22 mouse cellular contexts compared by ENCODE assay signal in genomic region chr7:54828751-54829150, GRCm38 (mm10). TPM values are rescaled to one million over a fixed set of nuclear protein-coding genes. Genes with fewer than 3 reads are reported as not detected.
DNase-seq lines count a peak whose midpoint lies in the region; ATAC-seq and TF ChIP-seq lines count a peak whose summit lies in the region.
"Had no signal": no experiment of that assay in that cellular context is flagged by ENCODE, and none has a peak within 500 bp of the region (broad histone marks: within the 10 kb centered on the region; RNA-seq: fewer than 3 reads in every experiment).

No protein-coding gene starts in this region.

- WGBS in hindbrain, postnatal 0 days, result 70% methylated on average over 3 of the region's 3 CpGs
- WGBS in hindbrain, embryonic 10.5 days, result 87% methylated on average over 3 of the region's 3 CpGs
- 85% methylated on average over 3 of the region's 3 CpGs for WGBS in midbrain, postnatal 0 days
- 91% methylated on average over 3 of the region's 3 CpGs for WGBS in midbrain, embryonic 11.5 days

- TF ChIP-seq CTCF in hindbrain, postnatal 0 days (IDR thresholded peaks at IDR 0.05; ENCODE audit: low read depth), result no peak
- no peak for TF ChIP-seq CTCF in midbrain, postnatal 0 days (IDR thresholded peaks at IDR 0.05)

- no peaks in the 10 kb centered on the region for H3K27me3 ChIP-seq in hindbrain, postnatal 0 days (ENCODE audit: insufficient read depth, low read length)
- no peaks in the 10 kb centered on the region for H3K27me3 ChIP-seq in hindbrain, embryonic 10.5 days (ENCODE audit: insufficient read depth, poor library complexity, severe bottlenecking)
- H3K27me3 ChIP-seq in midbrain, postnatal 0 days (ENCODE audit: insufficient read depth, low read length), result no peaks in the 10 kb centered on the region
- H3K27me3 ChIP-seq in midbrain, embryonic 11.5 days (ENCODE audit: control insufficient read depth, insufficient read depth, low read length), result no peaks in the 10 kb centered on the region
- H3K27me3 ChIP-seq: CH12.LX; embryonic facial prominence, embryonic 12.5 days; forebrain, embryonic 13.5 days; forebrain, embryonic 15.5 days; Patski had no signal

- H3K9ac ChIP-seq in hindbrain, postnatal 0 days (replicated peaks; ENCODE audit: low read length), result no peak overlapping the region
- no peak overlapping the region for H3K9ac ChIP-seq in midbrain, postnatal 0 days (replicated peaks; ENCODE audit: low read length, poor library complexity, severe bottlenecking)
- no peak overlapping the region for H3K9ac ChIP-seq in midbrain, embryonic 11.5 days (ENCODE audit: low read length)
- H3K9ac ChIP-seq: embryonic facial prominence, embryonic 12.5 days; forebrain, embryonic 13.5 days; forebrain, embryonic 15.5 days; forebrain, postnatal 0 days had no signal

- no peaks in the 10 kb centered on the region for H3K4me1 ChIP-seq in hindbrain, postnatal 0 days (ENCODE audit: insufficient read depth, low read length)
- no peaks in the 10 kb centered on the region for H3K4me1 ChIP-seq in hindbrain, embryonic 10.5 days (replicated peaks)
- H3K4me1 ChIP-seq in midbrain, postnatal 0 days (ENCODE audit: insufficient read depth, low read length), result no peaks in the 10 kb centered on the region
- H3K4me1 ChIP-seq in midbrain, embryonic 11.5 days (ENCODE audit: control insufficient read depth, insufficient read depth, low read length), result no peaks in the 10 kb centered on the region
- H3K4me1 ChIP-seq: embryonic facial prominence, embryonic 10.5 days; embryonic facial prominence, embryonic 12.5 days; forebrain, embryonic 13.5 days; forebrain, embryonic 15.5 days had no signal

- H3K4me3 ChIP-seq in hindbrain, postnatal 0 days (ENCODE audit: low read length), result no peak overlapping the region
- H3K4me3 ChIP-seq in hindbrain, embryonic 10.5 days, result no peak overlapping the region
- no peak overlapping the region for H3K4me3 ChIP-seq in midbrain, postnatal 0 days (ENCODE audit: low read depth, low read length)
- H3K4me3 ChIP-seq in midbrain, embryonic 11.5 days (ENCODE audit: low read depth, low read length), result no peak overlapping the region
- H3K4me3 ChIP-seq: embryonic facial prominence, embryonic 10.5 days; embryonic facial prominence, embryonic 12.5 days; forebrain, embryonic 13.5 days; forebrain, embryonic 15.5 days had no signal

- H3K27ac ChIP-seq in hindbrain, postnatal 0 days, result no peak overlapping the region
- no peak overlapping the region for H3K27ac ChIP-seq in hindbrain, embryonic 10.5 days
- no peak overlapping the region for H3K27ac ChIP-seq in midbrain, postnatal 0 days (ENCODE audit: low read depth, low read length)
- no peak overlapping the region for H3K27ac ChIP-seq in midbrain, embryonic 11.5 days (ENCODE audit: low read depth, low read length)
- H3K27ac ChIP-seq: embryonic facial prominence, embryonic 10.5 days; embryonic facial prominence, embryonic 12.5 days; forebrain, embryonic 13.5 days; forebrain, embryonic 15.5 days had no signal

- no peaks in the 10 kb centered on the region for H3K36me3 ChIP-seq in hindbrain, postnatal 0 days (ENCODE audit: insufficient read depth, low read length)
- H3K36me3 ChIP-seq in hindbrain, embryonic 10.5 days, result no peaks in the 10 kb centered on the region
- no peaks in the 10 kb centered on the region for H3K36me3 ChIP-seq in midbrain, postnatal 0 days (ENCODE audit: insufficient read depth, low read length)
- H3K36me3 ChIP-seq in midbrain, embryonic 11.5 days (ENCODE audit: control insufficient read depth, insufficient read depth, low read length), result no peaks in the 10 kb centered on the region
- H3K36me3 ChIP-seq: embryonic facial prominence, embryonic 10.5 days; embryonic facial prominence, embryonic 12.5 days; forebrain, embryonic 15.5 days; G1E had no signal

- DNase-seq in cerebellum, postnatal 10 days, result peak; percentile 51 to 68
- no peak for DNase-seq in cerebellum, adult 11-12 months
- DNase-seq in hindbrain, postnatal 0 days (ENCODE audit: low spot score), result peak; percentile 27
- DNase-seq in hindbrain, embryonic 10.5 days (ENCODE audit: low spot score), result no peak
- DNase-seq in midbrain, postnatal 0 days (ENCODE audit: low spot score), result peak; percentile 22
- no peak for DNase-seq in midbrain, embryonic 11.5 days (ENCODE audit: low spot score, missing footprints)
- DNase-seq: adrenal gland, adult 8-10 months; adrenal gland, postnatal 14 days; adrenal gland, postnatal 36 days; B cell, adult 2 months; cerebellum, adult 18-20 months; cerebellum, adult 9-10 months; forebrain, postnatal 0 days had no signal

- ATAC-seq in hindbrain, postnatal 0 days, result no peak
- ATAC-seq in midbrain, postnatal 0 days (ENCODE audit: low FRiP score), result no peak
- ATAC-seq in midbrain, embryonic 11.5 days (ENCODE audit: low FRiP score), result no peak
- ATAC-seq: activated CD4-positive, CD25-positive, alpha-beta regulatory T cell, adult 4 months; CD4-positive, CD25-positive, alpha-beta regulatory T cell, adult 4 months; forebrain, embryonic 13.5 days; forebrain, embryonic 15.5 days; forebrain, postnatal 0 days; Patski had no signal

- no peak overlapping the region for H3K4me2 ChIP-seq in hindbrain, postnatal 0 days (ENCODE audit: low read depth, low read length)
- H3K4me2 ChIP-seq in midbrain, postnatal 0 days (ENCODE audit: low read depth, low read length, poor library complexity, severe bottlenecking), result no peak overlapping the region
- H3K4me2 ChIP-seq in midbrain, embryonic 11.5 days, result no peak overlapping the region
- H3K4me2 ChIP-seq: embryonic facial prominence, embryonic 12.5 days; forebrain, embryonic 13.5 days; forebrain, embryonic 15.5 days had no signal

- H3K9me3 ChIP-seq in hindbrain, postnatal 0 days (ENCODE audit: low read length), result no peaks in the 10 kb centered on the region
- H3K9me3 ChIP-seq in hindbrain, embryonic 10.5 days, result no peaks in the 10 kb centered on the region
- no peaks in the 10 kb centered on the region for H3K9me3 ChIP-seq in midbrain, postnatal 0 days (ENCODE audit: low read length)
- H3K9me3 ChIP-seq in midbrain, embryonic 11.5 days (ENCODE audit: control insufficient read depth, low read length), result no peaks in the 10 kb centered on the region
- H3K9me3 ChIP-seq: embryonic facial prominence, embryonic 10.5 days; embryonic facial prominence, embryonic 12.5 days; forebrain, embryonic 13.5 days; forebrain, embryonic 15.5 days; G1E had no signal

RNA-seq across cellular contexts. Expression of gene Luzp2, which starts 6.5 kb away (rescaled TPM):
- total RNA-seq in hindbrain, postnatal 0 days (2014; rRNA removed), result 92.6 and 114 TPM in 2 replicates
- 78.8 and 83.9 TPM in 2 replicates for polyA plus RNA-seq in hindbrain, postnatal 0 days (2015; fragmentation: Nextera tagmentation; extraction: Ambion mirVana)
- 0.81 and 1.4 TPM in 2 replicates for polyA plus RNA-seq in hindbrain, embryonic 10.5 days (2016; fragmentation: Nextera tagmentation; extraction: Ambion mirVana)
- 150 and 151 TPM in 2 replicates for total RNA-seq in midbrain, postnatal 0 days (2014; rRNA removed)
- 95.3 and 106 TPM in 2 replicates for polyA plus RNA-seq in midbrain, postnatal 0 days (2015; fragmentation: Nextera tagmentation; extraction: Ambion mirVana)
- 5.0 and 6.5 TPM in 2 replicates for polyA plus RNA-seq in midbrain, embryonic 11.5 days (2014; fragmentation: Nextera tagmentation; extraction: Ambion mirVana)
- total RNA-seq: CH12.LX had no signal
- polyA plus RNA-seq: activated CD4-positive, CD25-positive, alpha-beta regulatory T cell, adult 4 months; G1E had no signal

Comparison
In these comparisons a context has a peak if more than half of its experiments do, and no peak if none do; other contexts are left out.
1. DNase-seq: peak in cerebellum, postnatal 10 days (2 of 2), hindbrain, postnatal 0 days (single experiment) and midbrain, postnatal 0 days (single experiment); none in cerebellum, adult 11-12 months (single experiment), hindbrain, embryonic 10.5 days (single experiment) and midbrain, embryonic 11.5 days (single experiment).
2. RNA of gene Luzp2, which starts 6.5 kb away (polyA plus RNA-seq): 95.3 to 106 TPM in midbrain, postnatal 0 days and 78.8 to 83.9 TPM in hindbrain, postnatal 0 days; 5.0 to 6.5 TPM in midbrain, embryonic 11.5 days and 0.81 to 1.4 TPM in hindbrain, embryonic 10.5 days; every median in the first group is over 10 times any median in the second.